Mouse (Mus musculus) myocyte (in vitro differentiated cells): ENCODE measurements around the gene Traf3.

Experiments
- MAX ChIP-seq: IDR thresholded peaks from one replicate; pipeline ENCODE4 v1.6.1; 2011; ENCODE audit warnings: low read depth, mild to moderate bottlenecking, control low read depth
- MYOD1 ChIP-seq, 3 experiments: IDR thresholded peaks; one replicate each; pipeline ENCODE4 v1.6.1; 2011; ENCODE audit warnings: control low read depth in 2 of 3, low read depth in 2 of 3, mild to moderate bottlenecking in 2 of 3, moderate library complexity in 1 of 3; ENCODE audit not compliant: insufficient read length in 2 of 3, control insufficient read depth in 1 of 3
- POLR2A ChIP-seq: IDR thresholded peaks from one replicate; pipeline ENCODE4 v1.6.1; 2011; ENCODE audit warnings: low read depth, mild to moderate bottlenecking, control low read depth, moderate library complexity; ENCODE audit not compliant: insufficient read length
- TCF12 ChIP-seq: IDR thresholded peaks from one replicate; pipeline ENCODE4 v1.6.1; 2011; ENCODE audit warnings: mild to moderate bottlenecking, control low read depth; ENCODE audit not compliant: poor library complexity, insufficient read depth, severe bottlenecking

DNA sequence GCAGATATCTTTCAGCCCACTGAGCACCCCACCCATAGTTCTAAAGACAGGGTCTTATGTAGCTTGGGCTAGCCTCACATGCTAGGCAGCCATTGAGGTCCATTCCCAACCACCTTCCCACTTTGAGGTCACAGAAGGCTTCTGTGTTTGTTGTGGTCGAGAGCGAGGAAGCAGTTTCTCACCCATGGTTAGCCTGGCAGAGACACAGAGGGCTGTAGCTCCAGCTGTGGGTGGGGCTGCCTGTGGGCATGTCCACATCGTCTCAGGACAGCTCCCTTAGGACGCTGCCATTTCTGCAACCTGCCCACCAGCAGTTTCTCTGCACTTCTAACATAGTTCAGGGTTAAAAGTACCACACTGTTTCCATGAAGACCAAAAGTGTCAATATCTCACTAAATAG lies 61.2 kb downstream of the Traf3 start:
- TF ChIP-seq MAX (no peak), POLR2A (no peak), MYOD1 (IDR thresholded peaks at IDR 0.05; ENCODE audit: control insufficient read depth in 1 of 3, insufficient read length in 2 of 3, low read depth in 2 of 3) (no peak), TCF12 (no peak)
